Mouse (Mus musculus): ENCODE measurements around the gene Nmnat3.

DNA sequence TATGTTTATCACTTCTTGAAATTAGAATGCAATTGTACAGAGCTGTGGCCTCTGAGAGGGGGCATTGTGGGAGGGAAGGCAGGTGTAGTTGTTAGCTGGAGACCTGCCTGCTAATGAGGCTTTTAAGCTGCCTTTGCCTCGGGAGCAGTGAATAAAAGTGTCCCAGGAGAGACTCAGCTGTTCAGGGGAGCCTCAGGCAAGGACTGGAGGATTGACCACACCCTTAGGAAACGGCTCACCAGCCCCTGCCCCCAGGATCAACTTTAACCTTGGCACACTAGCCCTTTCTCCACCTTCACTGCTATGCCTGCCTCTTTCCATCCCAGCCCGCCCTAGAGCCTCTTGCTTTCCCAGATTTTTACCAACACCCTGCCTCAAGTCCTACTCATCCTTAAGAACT, 31.6 kb downstream of the Nmnat3 start:
- TF ChIP-seq ZNF384 (IDR thresholded peaks at IDR 0.05; ENCODE audit: low read depth, low read length) (no peak), HCFC1 (IDR thresholded peaks at IDR 0.05; ENCODE audit: borderline replicate concordance, insufficient read depth, low read length) (no peak), CHD2 (IDR thresholded peaks at IDR 0.05; ENCODE audit: low read depth, low read length) (no peak), ZC3H11A (IDR thresholded peaks at IDR 0.05; ENCODE audit: borderline replicate concordance, low read depth, low read length) (no peak), MAFK (IDR thresholded peaks at IDR 0.05; ENCODE audit: insufficient read depth, low read depth, low read length) (no peak)
